Mouse (Mus musculus) spleen, adult 2 months (tissue): ENCODE data around the gene Ahcyl2. TPM values are rescaled to one million over a fixed set of nuclear protein-coding genes. Genes with fewer than 3 reads are reported as not detected.

Experiments used
- DNase-seq, 2 experiments: peaks; one replicate each; pipeline versions ENCODE4 v3.0.0 to v3.0.0-alpha.2; 2012 to 2021; ENCODE audit warnings: low spot score in 2 of 2, low read depth in 1 of 2
- H3K27ac ChIP-seq: fragments of 200-500 bp; 2 replicates; pipeline ENCODE4 v1.5.1; 2012; ENCODE audit warnings: low read length, inconsistent platforms; ENCODE audit not compliant: insufficient read depth
- H3K27me3 ChIP-seq: fragments of 200-500 bp; 2 replicates; pipeline ENCODE4 v1.6.1; 2012; ENCODE audit warnings: mild to moderate bottlenecking, moderate library complexity, low read length, inconsistent platforms; ENCODE audit not compliant: control insufficient read depth, insufficient read depth
- H3K36me3 ChIP-seq: fragments of 200-500 bp; 2 replicates; pipeline ENCODE4 v1.6.1; 2012; ENCODE audit warnings: mild to moderate bottlenecking, low read length, inconsistent platforms; ENCODE audit not compliant: control insufficient read depth, insufficient read depth
- H3K4me1 ChIP-seq: fragments of 200-500 bp; 2 replicates; pipeline ENCODE4 v1.6.1; 2011; ENCODE audit warnings: inconsistent platforms; ENCODE audit not compliant: control insufficient read depth, insufficient read depth, insufficient read length
- H3K4me3 ChIP-seq: fragments of 200-500 bp; 2 replicates; pipeline ENCODE4 v1.5.1; 2011; ENCODE audit warnings: mild to moderate bottlenecking, inconsistent platforms; ENCODE audit not compliant: insufficient read depth, insufficient read length; ENCODE audit errors: extremely low read depth
- CTCF ChIP-seq: fragments of 200-500 bp; IDR thresholded peaks from 2 replicates; pipeline ENCODE4 v1.5.1; 2011; ENCODE audit warnings: mild to moderate bottlenecking, inconsistent platforms; ENCODE audit not compliant: insufficient read depth, insufficient read length, insufficient replicate concordance; ENCODE audit errors: extremely low read depth
- POLR2A ChIP-seq: fragments of 200-500 bp; IDR thresholded peaks from 2 replicates; pipeline ENCODE4 v1.6.1; 2011; ENCODE audit warnings: low read depth, low read length, inconsistent platforms
- WGBS: fragments of 180-500 bp; shearing (Covaris S2); methylation state at CpG from one replicate; pipeline ENCODE4 v1.1.7; 2018; 5-methylcytosine and 5-hydroxymethylcytosine counted together
- polyA plus RNA-seq: library from polyadenylated mRNA; depleted of rRNA; stranded (reverse); fragments of >200 nt; gene quantifications from 2 replicates; pipeline ENCODE4 v1.2.3, GENCODE M21; 2012

Gene Ahcyl2
- polyA plus RNA-seq, 1 experiment: 9.4 TPM

GRCm38 (mm10) chr6:29901450-29901849, 133.6 kb downstream of the Ahcyl2 start:
- Histone ChIP-seq H3K4me1 (no peaks in the 10 kb centered on the region; the same call in 1 of the 2 replicates), H3K4me3 (no peak overlapping the region), H3K27me3 (no peaks in the 10 kb centered on the region), H3K36me3 (peaks cover 11% of the 10 kb centered on the region), H3K27ac (no peak overlapping the region)
- TF ChIP-seq POLR2A: no peak
- no peak for TF ChIP-seq CTCF
- no peak for DNase-seq
- WGBS: 95% methylated on average over 1 of the region's 1 CpGs

- Histone ChIP-seq H3K27me3 (no peaks in the 10 kb centered on the region), H3K4me1 (no peaks in the 10 kb centered on the region; the same call in 1 of the 2 replicates), H3K36me3 (peaks cover 10% of the 10 kb centered on the region), H3K4me3 (no peak overlapping the region), H3K27ac (no peak overlapping the region)
- no peak for DNase-seq
- WGBS: 52% methylated on average over 2 of the region's 2 CpGs
- TF ChIP-seq CTCF: no peak
- TF ChIP-seq POLR2A: no peak
Measured at GRCm38 (mm10) chr6:29902256-29902655, 134.4 kb downstream of the Ahcyl2 start.

DNA sequence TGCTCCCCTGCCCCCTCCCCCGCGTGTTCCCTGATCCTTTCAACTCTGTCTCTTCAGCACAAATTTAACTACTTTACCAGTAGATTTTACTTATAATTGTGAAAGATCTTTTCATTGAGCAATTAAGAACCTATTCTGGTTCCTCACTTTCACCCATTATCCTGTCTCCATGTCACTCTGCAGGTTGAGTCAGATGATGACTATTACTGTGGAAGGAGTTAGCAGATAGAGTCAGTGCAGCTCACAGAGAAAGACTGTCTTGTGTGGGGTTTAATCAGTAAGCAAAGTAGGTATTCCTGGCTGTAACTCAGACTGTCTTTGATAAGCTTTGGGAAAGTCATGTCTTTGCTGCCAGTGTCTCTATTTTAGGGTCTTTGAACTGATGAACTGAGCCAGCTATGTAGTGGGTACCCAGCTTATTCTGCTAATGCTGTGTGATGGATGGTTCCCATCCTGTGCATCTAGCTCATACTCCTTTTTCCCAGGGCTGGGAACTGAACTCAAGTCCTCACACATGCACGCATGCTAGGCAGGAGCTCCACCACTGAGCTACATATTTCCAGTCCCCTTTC, 135.6 kb downstream of the Ahcyl2 start:
- H3K27me3 ChIP-seq: no peaks in the 10 kb centered on the region
- TF ChIP-seq CTCF (no peak), POLR2A (no peak)
- DNase-seq: no peak
- no peak overlapping the region for H3K27ac ChIP-seq
- H3K4me1 ChIP-seq: no peaks in the 10 kb centered on the region; the same call in 1 of the 2 replicates
- 96% methylated on average over 3 of the region's 3 CpGs for WGBS
- no peak overlapping the region for H3K4me3 ChIP-seq
- peaks cover 12% of the 10 kb centered on the region for H3K36me3 ChIP-seq

DNA sequence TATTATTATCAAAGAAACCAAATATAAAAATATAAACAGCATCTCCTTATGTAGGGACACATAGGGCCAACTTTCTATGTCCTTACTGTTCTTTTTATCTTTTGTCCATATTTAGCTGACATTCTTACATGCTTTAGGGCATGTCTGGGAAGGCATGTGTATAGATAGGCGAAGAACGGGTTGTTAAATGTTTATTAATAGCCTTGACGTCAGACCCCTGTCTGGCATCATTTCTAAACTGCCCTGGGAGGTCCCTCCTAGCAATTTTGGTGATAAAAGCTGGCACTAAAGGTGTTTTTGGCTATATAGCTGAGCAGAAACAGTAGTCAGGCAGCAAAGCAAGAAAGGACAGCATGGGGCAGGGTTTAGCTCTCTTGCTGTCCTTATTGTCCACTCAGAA, 136.5 kb downstream of the Ahcyl2 start:
- DNase-seq: no peak
- H3K4me3 ChIP-seq: no peak overlapping the region
- no peak for TF ChIP-seq CTCF
- TF ChIP-seq POLR2A: no peak
- no peak overlapping the region for H3K27ac ChIP-seq
- H3K36me3 ChIP-seq: peaks cover 16% of the 10 kb centered on the region
- H3K27me3 ChIP-seq: no peaks in the 10 kb centered on the region
- WGBS: 94% methylated on average over 3 of the region's 3 CpGs
- no peaks in the 10 kb centered on the region; the same call in 1 of the 2 replicates for H3K4me1 ChIP-seq

- Histone ChIP-seq H3K36me3 (peaks cover 9% of the 10 kb centered on the region), H3K4me1 (no peaks in the 10 kb centered on the region), H3K27ac (no peak overlapping the region), H3K4me3 (no peak overlapping the region), H3K27me3 (no peaks in the 10 kb centered on the region)
- TF ChIP-seq CTCF (no peak), POLR2A (no peak)
- DNase-seq: no peak
- 96% methylated on average over 3 of the region's 3 CpGs for WGBS
Measured at GRCm38 (mm10) chr6:29910631-29911030, 142.8 kb downstream of the Ahcyl2 start.

GRCm38 (mm10) chr6:29913673-29914072, 145.9 kb downstream of the Ahcyl2 start:
- H3K36me3 ChIP-seq: peaks cover 5% of the 10 kb centered on the region
- WGBS: 53% methylated on average over 1 of the region's 1 CpGs
- TF ChIP-seq CTCF: no peak
- no peak for TF ChIP-seq POLR2A

DNA sequence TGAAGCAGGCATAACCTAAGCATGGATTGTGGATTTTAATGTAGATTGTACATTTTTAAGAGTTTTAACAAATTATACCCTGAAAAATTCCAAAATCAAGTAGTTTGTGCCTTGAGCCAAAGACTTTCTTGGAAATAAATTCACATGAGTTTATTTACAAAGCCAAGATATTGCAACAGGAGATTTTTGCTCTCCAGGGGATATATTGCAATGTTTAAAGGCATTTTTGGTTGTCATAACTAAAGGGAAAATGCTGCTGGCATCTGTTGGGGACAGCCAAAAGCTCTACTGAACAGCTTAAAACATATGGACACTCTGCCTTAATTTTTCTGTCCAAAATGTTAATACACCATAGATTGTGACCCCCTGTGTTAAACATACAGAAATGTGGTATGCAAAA, 146.3 kb downstream of the Ahcyl2 start:
- DNase-seq: no peak
- TF ChIP-seq CTCF: no peak
- no peak for TF ChIP-seq POLR2A
- Histone ChIP-seq H3K4me1 (peaks cover 2% of the 10 kb centered on the region; the same call in 1 of the 2 replicates), H3K36me3 (peaks cover 2% of the 10 kb centered on the region; the same call in 1 of the 2 replicates), H3K4me3 (no peak overlapping the region), H3K27me3 (peaks cover 10% of the 10 kb centered on the region), H3K27ac (no peak overlapping the region)

More at GRCm38 (mm10) chr6:29913673-29914072, 145.9 kb downstream of the Ahcyl2 start:
- DNase-seq: no peak
- Histone ChIP-seq H3K27ac (no peak overlapping the region), H3K4me1 (peaks cover 2% of the 10 kb centered on the region; the same call in 1 of the 2 replicates), H3K27me3 (peaks cover 10% of the 10 kb centered on the region), H3K4me3 (no peak overlapping the region)
